Mouse (Mus musculus) megakaryocyte, embryonic 14.5 days (primary cell): ENCODE data around the gene Src. TPM values are rescaled to one million over a fixed set of nuclear protein-coding genes. Genes with fewer than 3 reads are reported as not detected.

ENCODE experiments used
- H3K27me3 ChIP-seq: replicated peaks from 2 replicates; pipeline ENCODE3; 2012; ENCODE audit warnings: inconsistent platforms
- H3K36me3 ChIP-seq: replicated peaks from 2 replicates; pipeline ENCODE3; 2012; ENCODE audit warnings: low read length, inconsistent platforms, mixed read lengths
- H3K4me1 ChIP-seq: 2 replicates; pipeline ENCODE4 v1.6.1; 2012; ENCODE audit warnings: inconsistent platforms
- H3K4me3 ChIP-seq: replicated peaks from 2 replicates; pipeline ENCODE3; 2012; ENCODE audit warnings: moderate library complexity, mild to moderate bottlenecking, inconsistent platforms
- H3K9me3 ChIP-seq: 2 replicates; pipeline ENCODE4 v1.6.1; 2012; ENCODE audit warnings: inconsistent platforms
- FLI1 ChIP-seq: IDR thresholded peaks from 2 replicates; pipeline ENCODE4 v1.6.1; 2012; ENCODE audit warnings: low read length, inconsistent platforms, mixed read lengths
- GATA1 ChIP-seq: IDR thresholded peaks from 3 replicates; pipeline ENCODE4 v1.6.1; 2012; ENCODE audit warnings: mixed read lengths, low read length, inconsistent platforms, borderline replicate concordance
- polyA plus RNA-seq: library from polyadenylated mRNA; stranded (reverse); fragments of >175 nt; gene quantifications from 2 replicates; pipeline ENCODE4 v1.2.3, GENCODE M21; 2012; ENCODE audit warnings: low replicate concordance; ENCODE audit not compliant: insufficient read depth

The Src gene
- polyA plus RNA-seq, 1 experiment, result 186 TPM

GRCm38 (mm10) chr2:157457100-157457806 lies 39.0 kb downstream of the Src start:
- no peaks in the 10 kb centered on the region for H3K9me3 ChIP-seq
- peaks cover 16% of the 10 kb centered on the region for H3K27me3 ChIP-seq
- H3K4me3 ChIP-seq, result peak overlapping the region; percentile 91
- peaks cover 94% of the 10 kb centered on the region for H3K36me3 ChIP-seq
- peaks cover 97% of the 10 kb centered on the region for H3K4me1 ChIP-seq
- TF ChIP-seq GATA1 (no peak), FLI1 (no peak)

GRCm38 (mm10) chr2:157458472-157458871 lies 40.2 kb downstream of the Src start:
- H3K4me1 ChIP-seq, result peaks cover 96% of the 10 kb centered on the region
- H3K9me3 ChIP-seq, result no peaks in the 10 kb centered on the region
- peaks cover 18% of the 10 kb centered on the region for H3K27me3 ChIP-seq
- H3K36me3 ChIP-seq, result peaks cover 94% of the 10 kb centered on the region
- TF ChIP-seq GATA1 (no peak), FLI1 (no peak)
- peak overlapping the region; percentile 80 for H3K4me3 ChIP-seq

GRCm38 (mm10) chr2:157459736-157460135 lies 41.5 kb downstream of the Src start:
- H3K27me3 ChIP-seq, result peaks cover 16% of the 10 kb centered on the region
- TF ChIP-seq FLI1 (no peak), GATA1 (no peak)
- H3K36me3 ChIP-seq, result peaks cover 94% of the 10 kb centered on the region
- no peak overlapping the region for H3K4me3 ChIP-seq
- no peaks in the 10 kb centered on the region for H3K9me3 ChIP-seq
- peaks cover 83% of the 10 kb centered on the region for H3K4me1 ChIP-seq

GRCm38 (mm10) chr2:157462776-157463710 lies 44.8 kb downstream of the Src start:
- peaks cover 13% of the 10 kb centered on the region for H3K27me3 ChIP-seq
- H3K36me3 ChIP-seq, result peaks cover 99% of the 10 kb centered on the region
- TF ChIP-seq GATA1 (no peak), FLI1 (no peak)
- peaks cover 60% of the 10 kb centered on the region for H3K4me1 ChIP-seq
- H3K9me3 ChIP-seq, result no peaks in the 10 kb centered on the region
- H3K4me3 ChIP-seq, result no peak overlapping the region

- Histone ChIP-seq H3K9me3 (no peaks in the 10 kb centered on the region), H3K27me3 (peaks cover 8% of the 10 kb centered on the region), H3K4me1 (peaks cover 49% of the 10 kb centered on the region), H3K36me3 (peaks cover 100% of the 10 kb centered on the region), H3K4me3 (no peak overlapping the region)
- TF ChIP-seq GATA1, result no peak
These were observed 45.9 kb downstream of the Src start for GRCm38 (mm10) chr2:157463887-157464745.

GRCm38 (mm10) chr2:157464746-157465126 lies 46.5 kb downstream of the Src start:
- Histone ChIP-seq H3K4me1 (peaks cover 45% of the 10 kb centered on the region), H3K9me3 (no peaks in the 10 kb centered on the region), H3K36me3 (peaks cover 100% of the 10 kb centered on the region), H3K4me3 (peak overlapping the region; percentile 4), H3K27me3 (peaks cover 7% of the 10 kb centered on the region)
- TF ChIP-seq GATA1 (no peak), FLI1 (no peak)

- Histone ChIP-seq H3K4me3 (no peak overlapping the region), H3K9me3 (no peaks in the 10 kb centered on the region), H3K36me3 (peaks cover 100% of the 10 kb centered on the region), H3K27me3 (peaks cover 5% of the 10 kb centered on the region), H3K4me1 (peaks cover 43% of the 10 kb centered on the region)
- TF ChIP-seq GATA1, result no peak
- no peak for TF ChIP-seq FLI1
These were observed 48.6 kb downstream of the Src start for GRCm38 (mm10) chr2:157466836-157467235.

GRCm38 (mm10) chr2:157468130-157468796 lies 50.0 kb downstream of the Src start:
- no peaks in the 10 kb centered on the region for H3K9me3 ChIP-seq
- TF ChIP-seq GATA1 (no peak), FLI1 (no peak)
- H3K36me3 ChIP-seq, result peaks cover 100% of the 10 kb centered on the region
- H3K27me3 ChIP-seq, result peaks cover 2% of the 10 kb centered on the region
- H3K4me3 ChIP-seq, result no peak overlapping the region
- H3K4me1 ChIP-seq, result peaks cover 43% of the 10 kb centered on the region

GRCm38 (mm10) chr2:157471292-157471691 lies 53.0 kb downstream of the Src start:
- TF ChIP-seq GATA1, result no peak
- no peak for TF ChIP-seq FLI1
- Histone ChIP-seq H3K36me3 (peaks cover 72% of the 10 kb centered on the region), H3K4me1 (peaks cover 58% of the 10 kb centered on the region), H3K4me3 (no peak overlapping the region), H3K27me3 (peaks cover 6% of the 10 kb centered on the region), H3K9me3 (no peaks in the 10 kb centered on the region)
